Mouse (Mus musculus) megakaryocyte progenitor cell, adult 5-6 weeks (primary cell): ENCODE measurements around the gene Pnmt. TPM values are rescaled to one million over a fixed set of nuclear protein-coding genes. Genes with fewer than 3 reads are reported as not detected.
A peak's percentile ranks its signal among the peaks of the same experiment; 100 is the strongest.

Experiments used
- ATAC-seq: replicated peaks from 2 replicates; pipeline ENCODE4 v1.8.0; 2016; ENCODE audit warnings: mild to moderate bottlenecking, moderate TSS enrichment, inconsistent platforms; ENCODE audit not compliant: poor library complexity
- total RNA-seq, 2 experiments: library from RNA; stranded (forward) in 1 of 2; stranded (reverse) in 1 of 2; fragments of 157-497, 149-512 nt in 1 of 2; fragments of 200-1000 nt in 1 of 2; gene quantifications; 2 replicates each; pipeline versions ENCODE4 v1.2.3 to v1.2.4; 2015 to 2017

Pnmt gene
- total RNA-seq (2015) (not detected in 2 replicates), total RNA-seq (2017) (not detected in 2 replicates)

GRCm38 (mm10) chr11:98385638-98386585 lies at the start of gene Pnmt:
TSS of gene Pnmt (plus strand) at chr11:98386450.
- ATAC-seq = no peak

- ATAC-seq = no peak
Measured at GRCm38 (mm10) chr11:98338507-98338961, 47.7 kb upstream of the Pnmt start.

GRCm38 (mm10) chr11:98339071-98339501 lies 47.2 kb upstream of the Pnmt start:
- no peak for ATAC-seq

GRCm38 (mm10) chr11:98339679-98340287 lies 46.5 kb upstream of the Pnmt start:
- no peak for ATAC-seq

- no peak for ATAC-seq
Measured at GRCm38 (mm10) chr11:98340597-98340996, 45.7 kb upstream of the Pnmt start.

- no peak for ATAC-seq
Measured at GRCm38 (mm10) chr11:98341174-98341573, 45.1 kb upstream of the Pnmt start.

- peak; percentile 94 for ATAC-seq
Measured at GRCm38 (mm10) chr11:98342000-98342945, 44.0 kb upstream of the Pnmt start.

- peak; percentile 52 for ATAC-seq
Measured at GRCm38 (mm10) chr11:98345253-98345652, 41.0 kb upstream of the Pnmt start.

GRCm38 (mm10) chr11:98346168-98346567 lies 40.1 kb upstream of the Pnmt start:
- ATAC-seq = no peak

GRCm38 (mm10) chr11:98347385-98348082 lies 38.7 kb upstream of the Pnmt start:
- no peak for ATAC-seq

- ATAC-seq = 0 out of 2 replicates have a peak, but pooled peaks have one; percentile 18
Measured at GRCm38 (mm10) chr11:98348083-98348961, 37.9 kb upstream of the Pnmt start, which contains the start of gene Ppp1r1b. TSS of gene Ppp1r1b (plus strand) at chr11:98348404.

GRCm38 (mm10) chr11:98349308-98349707 lies 36.9 kb upstream of the Pnmt start:
- no peak for ATAC-seq

- no peak for ATAC-seq
Measured at GRCm38 (mm10) chr11:98352272-98352990, 33.8 kb upstream of the Pnmt start.

GRCm38 (mm10) chr11:98353651-98354211 lies 32.5 kb upstream of the Pnmt start:
- ATAC-seq = no peak

- no peak for ATAC-seq
Measured at GRCm38 (mm10) chr11:98354445-98354844, 31.8 kb upstream of the Pnmt start.

GRCm38 (mm10) chr11:98355732-98356299 lies 30.4 kb upstream of the Pnmt start:
- peak; percentile 73 for ATAC-seq

GRCm38 (mm10) chr11:98356625-98357394 lies 29.4 kb upstream of the Pnmt start:
- no peak for ATAC-seq
